Mouse (Mus musculus): ENCODE data around the gene Psmd10. TPM values are rescaled to one million over a fixed set of nuclear protein-coding genes. Genes with fewer than 3 reads are reported as not detected.

Psmd10 gene
- polyA plus RNA-seq, 1 experiment from 2014 or later: 39.9 TPM

- Histone ChIP-seq H3K9me3 (no peaks in the 10 kb centered on the region), H3K4me2 (replicated peaks) (no peak overlapping the region), H3K4me3 (no peak overlapping the region), H3K4me1 (no peaks in the 10 kb centered on the region), H3K36me3 (no peaks in the 10 kb centered on the region), H3K27ac (replicated peaks) (no peak overlapping the region), H3K27me3 (peaks cover 9% of the 10 kb centered on the region; the same call in 1 of the 2 replicates), H3K9ac (replicated peaks) (no peak overlapping the region)
- ATAC-seq (replicated peaks): no peak
- WGBS: 79% methylated on average over 5 of the region's 5 CpGs
Measured at GRCm38 (mm10) chrX:140936271-140936670, 20.3 kb downstream of the Psmd10 start.

- no peaks in the 10 kb centered on the region for H3K9me3 ChIP-seq
- no peak overlapping the region for H3K9ac ChIP-seq (replicated peaks)
- H3K27me3 ChIP-seq: peaks cover 12% of the 10 kb centered on the region; the same call in 1 of the 2 replicates
- H3K36me3 ChIP-seq: no peaks in the 10 kb centered on the region
- no peak for ATAC-seq (replicated peaks)
- no peak overlapping the region for H3K4me2 ChIP-seq (replicated peaks)
- no peaks in the 10 kb centered on the region for H3K4me1 ChIP-seq
- no peak overlapping the region for H3K4me3 ChIP-seq
- H3K27ac ChIP-seq (replicated peaks): no peak overlapping the region
- WGBS: 76% methylated on average over 3 of the region's 3 CpGs
Measured at GRCm38 (mm10) chrX:140933263-140933662, 23.3 kb downstream of the Psmd10 start.

- H3K4me3 ChIP-seq: no peak overlapping the region
- H3K4me2 ChIP-seq (replicated peaks): no peak overlapping the region
- 58% methylated on average over 3 of the region's 3 CpGs for WGBS
- no peak overlapping the region for H3K27ac ChIP-seq (replicated peaks)
- H3K9ac ChIP-seq (replicated peaks): no peak overlapping the region
- no peaks in the 10 kb centered on the region for H3K9me3 ChIP-seq
- no peaks in the 10 kb centered on the region for H3K4me1 ChIP-seq
- peaks cover 12% of the 10 kb centered on the region; the same call in 1 of the 2 replicates for H3K27me3 ChIP-seq
- no peak for ATAC-seq (replicated peaks)
- no peaks in the 10 kb centered on the region for H3K36me3 ChIP-seq
Measured at GRCm38 (mm10) chrX:140932066-140932465, 24.5 kb downstream of the Psmd10 start.

- Histone ChIP-seq H3K4me2 (replicated peaks) (no peak overlapping the region), H3K27me3 (no peaks in the 10 kb centered on the region), H3K4me3 (no peak overlapping the region), H3K36me3 (no peaks in the 10 kb centered on the region), H3K27ac (replicated peaks) (no peak overlapping the region), H3K9ac (replicated peaks) (no peak overlapping the region), H3K9me3 (no peaks in the 10 kb centered on the region), H3K4me1 (no peaks in the 10 kb centered on the region)
- WGBS: 84% methylated on average over 6 of the region's 6 CpGs
- ATAC-seq (replicated peaks): no peak
Measured at GRCm38 (mm10) chrX:140921321-140921720, 35.2 kb downstream of the Psmd10 start.

DNA sequence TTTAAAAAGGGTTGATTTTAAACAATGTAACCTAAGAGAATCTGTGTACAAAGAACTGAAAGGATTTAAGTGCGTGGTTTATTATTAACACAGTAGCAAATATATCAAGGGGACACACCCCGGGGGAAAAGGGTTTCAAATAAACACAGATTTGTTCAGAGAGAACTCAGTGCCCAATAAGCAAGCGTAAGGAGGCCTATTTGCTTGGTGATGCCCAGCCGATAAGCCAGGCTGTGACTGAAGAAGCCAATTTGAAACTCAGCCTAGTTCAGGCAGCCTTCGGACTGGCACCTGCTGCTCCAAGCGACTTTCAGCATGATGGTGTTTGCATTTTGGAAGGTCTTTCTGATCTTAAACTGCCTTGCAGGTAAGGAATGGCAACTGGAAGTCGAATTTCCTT, 49.2 kb downstream of the Psmd10 start, which contains the start of gene Vsig1:
Gene Vsig1, plus strand, starts transcription at position 249 of the 400 bp plus-strand sequence.
- Histone ChIP-seq H3K36me3 (no peaks in the 10 kb centered on the region), H3K27me3 (no peaks in the 10 kb centered on the region), H3K4me3 (no peak within 1 kb of the TSS), H3K9me3 (no peaks in the 10 kb centered on the region), H3K4me2 (replicated peaks) (no peak within 1 kb of the TSS), H3K4me1 (no peaks in the 10 kb centered on the region), H3K9ac (replicated peaks) (no peak within 1 kb of the TSS), H3K27ac (replicated peaks) (no peak within 1 kb of the TSS)
- ATAC-seq (replicated peaks): no peak
- 73% methylated on average over 7 of the region's 7 CpGs for WGBS

- H3K9me3 ChIP-seq: no peaks in the 10 kb centered on the region
- H3K36me3 ChIP-seq: no peaks in the 10 kb centered on the region
- H3K27me3 ChIP-seq: no peaks in the 10 kb centered on the region
- H3K4me1 ChIP-seq: no peaks in the 10 kb centered on the region
- no peak overlapping the region for H3K4me3 ChIP-seq
- 82% methylated on average over 3 of the region's 3 CpGs for WGBS
- H3K27ac ChIP-seq (replicated peaks): no peak overlapping the region
- ATAC-seq (replicated peaks): no peak
- H3K9ac ChIP-seq (replicated peaks): no peak overlapping the region
- no peak overlapping the region for H3K4me2 ChIP-seq (replicated peaks)
Measured at GRCm38 (mm10) chrX:140903487-140903886, 53.0 kb downstream of the Psmd10 start.

Other genes starting within 250 kb of the Psmd10 start
- gene Tex13b, start 143.3 kb downstream of the Psmd10 start, polyA plus RNA-seq (2015; fragmentation: Nextera tagmentation; extraction: Ambion mirVana): not detected in 2 replicates
- not detected in 2 replicates for gene Vsig1, start 49.1 kb downstream of the Psmd10 start, polyA plus RNA-seq (2015; fragmentation: Nextera tagmentation; extraction: Ambion mirVana)
- 12.4 and 14.6 TPM in 2 replicates for gene Atg4a, start 179 bp upstream of the Psmd10 start, polyA plus RNA-seq (2015; fragmentation: Nextera tagmentation; extraction: Ambion mirVana)

Data from forebrain, embryonic 15.5 days (tissue).